Mouse (Mus musculus) MEL (cell line): ENCODE measurements around the gene Nup205. TPM values are rescaled to one million over a fixed set of nuclear protein-coding genes. Genes with fewer than 3 reads are reported as not detected.

Source experiments
- DNase-seq: peaks from one replicate; pipeline ENCODE4 v3.0.0; 2011; ENCODE audit warnings: low read depth, low spot score
- H3K27ac ChIP-seq: 2 replicates; pipeline ENCODE4 v1.5.1; 2012; ENCODE audit warnings: low read depth, mild to moderate bottlenecking, control low read depth, low read length, moderate library complexity; ENCODE audit not compliant: control insufficient read depth
- H3K27me3 ChIP-seq, 2 experiments: fragments of 150-350 bp in 1 of 2; sonication (generic) in 1 of 2; 2 replicates each; pipeline ENCODE4 v1.6.1; 2012; ENCODE audit warnings: low read length in 2 of 2, mild to moderate bottlenecking in 2 of 2, improper control_type of control experiment in 1 of 2, moderate library complexity in 1 of 2; ENCODE audit not compliant: insufficient read depth in 2 of 2, control insufficient read depth in 1 of 2
- H3K36me3 ChIP-seq, 2 experiments: 2 replicates each; pipeline ENCODE4 v1.6.1; 2012 to 2014; ENCODE audit warnings: low read length in 2 of 2, improper control_type of control experiment in 1 of 2, inconsistent platforms in 1 of 2, mild to moderate bottlenecking in 1 of 2; ENCODE audit not compliant: insufficient read depth in 2 of 2, control insufficient read depth in 1 of 2
- H3K4me1 ChIP-seq, 2 experiments: fragments of 150-350 bp in 1 of 2; sonication (generic) in 1 of 2; 2 replicates each; pipeline ENCODE4 v1.6.1; 2012; ENCODE audit warnings: low read length in 2 of 2, improper control_type of control experiment in 1 of 2, mild to moderate bottlenecking in 1 of 2; ENCODE audit not compliant: insufficient read depth in 2 of 2, control insufficient read depth in 1 of 2
- H3K4me3 ChIP-seq, 2 experiments: fragments of 150-350 bp in 1 of 2; sonication (generic) in 1 of 2; 2 replicates each; pipeline ENCODE4 v1.5.1; 2012; ENCODE audit warnings: low read depth in 2 of 2, low read length in 2 of 2, mild to moderate bottlenecking in 2 of 2, moderate library complexity in 2 of 2, control low read depth in 1 of 2, improper control_type of control experiment in 1 of 2; ENCODE audit not compliant: control insufficient read depth in 1 of 2, insufficient read depth in 1 of 2
- H3K79me2 ChIP-seq: 2 replicates; pipeline ENCODE4 v1.6.1; 2012; ENCODE audit warnings: mild to moderate bottlenecking, low read length, moderate library complexity; ENCODE audit not compliant: control insufficient read depth, poor library complexity, insufficient read depth
- H3K9ac ChIP-seq: 2 replicates; pipeline ENCODE4 v1.6.1; 2012; ENCODE audit warnings: low read depth, mild to moderate bottlenecking, control low read depth, low read length, moderate library complexity; ENCODE audit not compliant: control insufficient read depth, poor library complexity, severe bottlenecking
- H3K9me3 ChIP-seq: fragments of 150-350 bp; sonication (generic); replicated peaks from 2 replicates; pipeline ENCODE4 v1.6.1; 2012; ENCODE audit warnings: mild to moderate bottlenecking, low read length, improper control_type of control experiment, moderate library complexity; ENCODE audit not compliant: insufficient read depth
- BHLHE40 ChIP-seq: IDR thresholded peaks from 2 replicates; pipeline ENCODE4 v1.6.1; 2012; ENCODE audit warnings: low read depth, mild to moderate bottlenecking, inconsistent platforms, low read length, improper control_type of control experiment, borderline replicate concordance
- CHD2 ChIP-seq: IDR thresholded peaks from 2 replicates; pipeline ENCODE4 v1.6.1; 2011; ENCODE audit warnings: low read length, improper control_type of control experiment
- CTCF ChIP-seq, 3 experiments: IDR thresholded peaks in 2 of 3; conservative IDR thresholded peaks in 1 of 3; 2 replicates each; pipeline ENCODE4 v1.5.1; 2011 to 2012; ENCODE audit warnings: low read length in 3 of 3, low read depth in 2 of 3, mild to moderate bottlenecking in 2 of 3, improper control_type of control experiment in 1 of 3, inconsistent platforms in 1 of 3, mixed read lengths in 1 of 3, moderate library complexity in 1 of 3; ENCODE audit not compliant: control insufficient read depth in 1 of 3, insufficient read depth in 1 of 3, poor library complexity in 1 of 3, severe bottlenecking in 1 of 3
- ELF1 ChIP-seq: IDR thresholded peaks from 2 replicates; pipeline ENCODE4 v1.6.1; 2014; ENCODE audit warnings: low read depth, mild to moderate bottlenecking, inconsistent platforms, low read length, improper control_type of control experiment, moderate library complexity
- ETS1 ChIP-seq: IDR thresholded peaks from 2 replicates; pipeline ENCODE4 v1.6.1; 2012; ENCODE audit warnings: low read depth, mild to moderate bottlenecking, inconsistent platforms, low read length, improper control_type of control experiment, moderate library complexity
- KAT2A ChIP-seq: conservative IDR thresholded peaks from 2 replicates; pipeline ENCODE4 v1.6.1; 2012; ENCODE audit warnings: low read depth, low read length, improper control_type of control experiment, inconsistent platforms
- MXI1 ChIP-seq: IDR thresholded peaks from 2 replicates; pipeline ENCODE4 v1.6.1; 2011; ENCODE audit warnings: mild to moderate bottlenecking, low read depth, low read length, improper control_type of control experiment
- MYB ChIP-seq: IDR thresholded peaks from 2 replicates; pipeline ENCODE4 v1.6.1; 2011; ENCODE audit warnings: mild to moderate bottlenecking, low read depth, low read length, improper control_type of control experiment
- NRF1 ChIP-seq: IDR thresholded peaks from 2 replicates; pipeline ENCODE4 v1.6.1; 2014; ENCODE audit warnings: low read depth, mild to moderate bottlenecking, inconsistent platforms, low read length, improper control_type of control experiment, moderate library complexity; ENCODE audit not compliant: poor library complexity, insufficient read depth, severe bottlenecking
- POLR2AphosphoS2 ChIP-seq: IDR thresholded peaks from 2 replicates; pipeline ENCODE4 v1.6.1; 2011; ENCODE audit warnings: low read length, improper control_type of control experiment
- RAD21 ChIP-seq: IDR thresholded peaks from 2 replicates; pipeline ENCODE4 v1.6.1; 2011; ENCODE audit warnings: mild to moderate bottlenecking, low read depth, low read length, improper control_type of control experiment
- TAL1 ChIP-seq: IDR thresholded peaks from 2 replicates; pipeline ENCODE4 v1.6.1; 2012; ENCODE audit warnings: mild to moderate bottlenecking, inconsistent platforms, low read length, moderate library complexity, mixed read lengths
- TBP ChIP-seq: IDR thresholded peaks from 2 replicates; pipeline ENCODE4 v1.8.0; 2011; ENCODE audit warnings: low read depth, low read length, improper control_type of control experiment
- TCF12 ChIP-seq: IDR thresholded peaks from 2 replicates; pipeline ENCODE4 v1.6.1; 2014; ENCODE audit warnings: low read depth, mild to moderate bottlenecking, inconsistent platforms, low read length, improper control_type of control experiment, moderate library complexity
- UBTF ChIP-seq: IDR thresholded peaks from 2 replicates; pipeline ENCODE4 v1.6.1; 2012; ENCODE audit warnings: low read depth, mild to moderate bottlenecking, inconsistent platforms, low read length, improper control_type of control experiment, moderate library complexity, borderline replicate concordance; ENCODE audit not compliant: insufficient read depth
- ZMIZ1 ChIP-seq: IDR thresholded peaks from 2 replicates; pipeline ENCODE4 v1.6.1; 2012; ENCODE audit warnings: low read depth, mild to moderate bottlenecking, inconsistent platforms, low read length, improper control_type of control experiment, moderate library complexity
- ZNF384 ChIP-seq: IDR thresholded peaks from 2 replicates; pipeline ENCODE4 v1.6.1; 2012; ENCODE audit warnings: low read depth, mild to moderate bottlenecking, inconsistent platforms, low read length, improper control_type of control experiment
- polyA plus RNA-seq, 2 experiments: library from polyadenylated mRNA; stranded (reverse) in 1 of 2; unstranded in 1 of 2; fragments of >175 nt in 1 of 2; fragments of >200 nt in 1 of 2; gene quantifications; 2 replicates each; pipeline versions ENCODE4 v1.2.1 to v1.2.4; 2012; ENCODE audit warnings: low replicate concordance in 2 of 2, low read depth in 1 of 2; ENCODE audit not compliant: insufficient read length in 2 of 2, insufficient read depth in 1 of 2, missing spikeins in 1 of 2
- total RNA-seq: library from RNA; depleted of rRNA; stranded (reverse); fragments of 300-350 nt; gene quantifications from 2 replicates; pipeline ENCODE4 v1.2.3, GENCODE M21; 2012

Nup205 gene
- total and polyA plus RNA-seq, 3 experiments, result 32.1 to 89.3 (median 82.9) TPM

DNA sequence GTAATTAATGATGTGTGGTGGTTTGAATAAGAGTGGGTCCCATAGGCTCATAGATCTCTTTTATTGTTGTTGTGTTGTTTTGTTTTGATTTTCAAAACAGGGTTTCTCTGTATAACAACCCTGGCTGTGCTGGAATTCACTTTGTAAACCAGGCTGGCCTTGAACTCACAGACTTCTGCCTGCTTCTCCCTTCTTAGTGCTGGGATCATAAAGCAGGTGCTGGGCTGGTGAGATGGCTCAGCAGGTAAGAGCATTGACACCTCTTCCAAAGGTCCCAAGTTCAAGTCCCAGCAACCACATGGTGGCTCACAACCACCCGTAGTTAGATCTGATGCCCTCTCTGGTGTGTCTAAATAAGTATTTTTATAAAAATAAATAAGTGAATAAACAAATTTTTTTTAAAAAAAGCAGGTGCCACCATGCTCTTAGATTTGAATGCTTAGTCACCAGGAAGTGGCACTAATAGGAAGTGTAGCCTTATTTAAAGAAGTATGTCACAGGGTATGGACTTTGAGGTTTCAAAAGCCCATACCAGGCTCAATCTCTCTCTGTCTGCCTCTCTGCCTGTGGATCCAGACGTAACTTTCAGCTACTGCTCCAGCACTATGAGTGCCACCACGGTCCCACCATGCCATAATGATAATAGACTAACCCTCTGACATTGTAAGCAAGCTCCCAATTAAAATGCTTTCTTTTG is 29.3 kb upstream of the Nup205 start:
- no peak for DNase-seq
- Histone ChIP-seq H3K9ac (no peak overlapping the region), H3K4me1 (peaks cover 0 to 6% of the 10 kb centered on the region in 2 experiments; a peak in 1 of 4 replicates), H3K79me2 (no peaks in the 10 kb centered on the region), H3K27me3 (no peaks in the 10 kb centered on the region), H3K4me3 (no peak overlapping the region), H3K27ac (no peak overlapping the region), H3K36me3 (no peaks in the 10 kb centered on the region), H3K9me3 (no peaks in the 10 kb centered on the region)
- TF ChIP-seq NRF1, result no peak
- TF ChIP-seq TBP, result peak; percentile 90

DNA sequence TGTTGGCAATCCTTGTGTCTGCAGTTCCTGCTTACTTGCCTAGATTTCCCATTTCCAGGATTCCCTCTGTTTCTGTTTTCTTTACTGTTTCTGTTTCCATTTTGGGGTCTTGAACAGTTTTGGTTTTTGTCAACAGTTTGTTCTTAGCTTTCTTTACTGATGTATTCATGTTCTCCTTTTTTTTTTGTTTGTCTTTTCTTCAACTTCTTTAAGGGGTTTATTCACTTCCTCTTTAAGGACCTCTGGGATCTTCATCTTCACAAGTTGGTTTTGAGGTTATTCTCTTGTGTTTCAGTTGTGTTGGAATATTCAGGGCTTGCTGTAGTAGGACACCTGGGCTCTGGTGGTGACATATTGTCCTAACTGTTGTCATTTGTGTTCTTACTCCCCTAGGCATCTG is 22.7 kb upstream of the Nup205 start:
- Histone ChIP-seq H3K27ac (no peak overlapping the region), H3K36me3 (no peaks in the 10 kb centered on the region), H3K4me3 (no peak overlapping the region), H3K9ac (no peak overlapping the region), H3K27me3 (no peaks in the 10 kb centered on the region), H3K4me1 (no peaks in the 10 kb centered on the region), H3K9me3 (no peaks in the 10 kb centered on the region), H3K79me2 (no peaks in the 10 kb centered on the region)
- DNase-seq, result peak; percentile 43
- TF ChIP-seq KAT2A (no peak), RAD21 (no peak), ZNF384 (peak; percentile 57; the same call in 1 of the 2 replicates)

DNA sequence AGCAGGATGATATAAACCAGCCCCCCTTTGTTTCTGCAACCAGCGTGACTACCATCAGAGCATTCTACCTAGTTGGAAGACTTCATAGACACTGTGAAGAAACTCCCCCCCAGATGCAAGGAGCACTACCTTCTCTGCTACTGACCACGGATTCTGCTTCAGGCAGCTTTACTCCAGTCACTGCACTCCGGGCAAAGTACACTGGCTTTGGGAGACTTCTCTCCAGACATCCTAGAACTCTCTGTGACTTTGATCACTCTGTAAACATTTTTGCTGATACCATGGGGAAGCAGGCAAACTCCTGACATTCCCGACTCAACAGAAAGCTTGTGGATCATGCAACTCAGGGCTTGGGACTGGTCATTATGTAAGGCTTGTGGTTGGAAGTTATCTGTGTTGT is 8.0 kb upstream of the Nup205 start:
- Histone ChIP-seq H3K9me3 (no peaks in the 10 kb centered on the region), H3K79me2 (no peaks in the 10 kb centered on the region), H3K9ac (no peak overlapping the region), H3K36me3 (no peaks in the 10 kb centered on the region), H3K27me3 (no peaks in the 10 kb centered on the region), H3K4me1 (no peaks in the 10 kb centered on the region), H3K4me3 (no peak overlapping the region), H3K27ac (no peak overlapping the region)
- TF ChIP-seq CTCF (IDR thresholded peaks at IDR 0.05 in 2 of 3, conservative IDR thresholded peaks at IDR 0.05 in 1 of 3; ENCODE audit: control insufficient read depth in 1 of 3, insufficient read depth in 1 of 3, low read depth in 2 of 3, low read length in 3 of 3, poor library complexity in 1 of 3, severe bottlenecking in 1 of 3) (no peak), ETS1 (no peak), ZMIZ1 (no peak), TBP (no peak), MXI1 (no peak), TAL1 (no peak), NRF1 (no peak), MYB (no peak), CHD2 (no peak), POLR2AphosphoS2 (no peak), TCF12 (no peak), KAT2A (no peak), ELF1 (no peak), BHLHE40 (no peak), UBTF (no peak)
- no peak for DNase-seq
